Mouse (Mus musculus) spleen, adult 2 months (tissue): ENCODE measurements around the gene Rab11a.

ENCODE experiments used
- CTCF ChIP-seq: fragments of 200-500 bp; IDR thresholded peaks from 2 replicates; pipeline ENCODE4 v1.5.1; 2011; ENCODE audit warnings: mild to moderate bottlenecking, inconsistent platforms; ENCODE audit not compliant: insufficient read depth, insufficient read length, insufficient replicate concordance; ENCODE audit errors: extremely low read depth
- POLR2A ChIP-seq: fragments of 200-500 bp; IDR thresholded peaks from 2 replicates; pipeline ENCODE4 v1.6.1; 2011; ENCODE audit warnings: low read depth, low read length, inconsistent platforms

DNA sequence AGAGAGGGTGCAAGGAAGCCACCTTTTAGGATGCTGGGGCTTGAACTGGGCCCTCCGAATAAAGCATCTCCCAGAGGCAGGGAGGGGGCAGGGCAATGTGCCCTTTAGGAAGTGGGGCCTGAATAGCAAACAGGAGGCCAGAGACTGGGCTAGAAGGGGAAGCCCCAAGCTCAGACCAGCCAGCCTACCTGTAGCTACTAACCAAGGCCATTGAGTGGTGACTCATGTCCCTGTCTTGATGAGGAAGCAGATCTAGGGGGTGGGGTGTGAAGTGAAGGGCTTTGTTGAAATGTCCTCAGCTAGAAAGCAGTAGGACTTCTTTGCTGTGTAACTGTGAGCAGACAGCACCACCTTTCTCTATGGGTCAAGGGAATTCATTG lies 49.6 kb downstream of the Rab11a start:
- TF ChIP-seq CTCF = no peak
- no peak for TF ChIP-seq POLR2A
